Mouse (Mus musculus) thymus, adult 2 months (tissue): Measurements from ENCODE around the gene Cnpy2.

Experiments used
- CTCF ChIP-seq: fragments of 200-500 bp; IDR thresholded peaks from 2 replicates; pipeline ENCODE4 v1.5.1; 2012; ENCODE audit warnings: mild to moderate bottlenecking, control low read depth, low read length, moderate library complexity, borderline replicate concordance; ENCODE audit not compliant: control insufficient read depth, poor library complexity, insufficient read depth; ENCODE audit errors: extremely low read depth
- POLR2A ChIP-seq: fragments of 200-500 bp; IDR thresholded peaks from 2 replicates; pipeline ENCODE4 v1.6.1; 2012; ENCODE audit warnings: mild to moderate bottlenecking, low read length, control low read depth, moderate library complexity; ENCODE audit not compliant: control insufficient read depth, poor library complexity, insufficient read depth; ENCODE audit errors: extremely low read depth

DNA sequence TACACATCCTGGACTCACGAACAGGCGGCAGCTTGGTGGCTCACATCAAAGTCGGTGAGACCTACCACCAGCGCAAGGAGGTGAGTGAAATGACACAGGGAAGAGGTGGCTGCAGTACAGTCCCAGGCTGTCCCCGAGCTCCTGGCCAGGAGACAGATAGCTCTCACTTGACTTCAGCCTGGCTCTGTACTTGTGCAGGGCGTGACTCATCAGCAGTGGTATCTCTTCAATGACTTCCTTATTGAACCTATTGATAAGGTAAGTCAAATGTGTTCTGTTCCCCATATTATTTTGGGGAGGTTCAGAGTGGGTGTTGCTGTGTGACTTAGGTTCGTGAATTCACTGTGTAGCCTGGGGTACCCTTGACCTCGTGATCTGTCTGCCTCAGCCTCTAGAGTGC lies 6.7 kb upstream of the Cnpy2 start:
- TF ChIP-seq POLR2A (no peak), CTCF (no peak)
